Mouse (Mus musculus): ENCODE measurements at regions not wholly inside any gene's neighbourhood (a gene's known extent, or its start where the extent isn't known, plus 50 kb on each side); places are given as distances from the start of the nearest gene placed in this dataset.

GRCm38 (mm10) chr8:90013755-90014154 is 334.4 kb downstream of the Tox3 start:
- Histone ChIP-seq H3K9me3 (ENCODE audit: low read length) (no peaks in the 10 kb centered on the region), H3K4me2 (ENCODE audit: low read depth) (no peak overlapping the region), H3K27me3 (ENCODE audit: insufficient read depth, low read length) (no peaks in the 10 kb centered on the region), H3K4me1 (ENCODE audit: insufficient read depth) (no peaks in the 10 kb centered on the region), H3K4me3 (ENCODE audit: low read depth, low read length) (no peak overlapping the region), H3K9ac (no peak overlapping the region), H3K27ac (ENCODE audit: low read depth, low read length) (no peak overlapping the region), H3K36me3 (ENCODE audit: insufficient read depth) (no peaks in the 10 kb centered on the region)
- no peak for TF ChIP-seq CTCF (IDR thresholded peaks at IDR 0.05; ENCODE audit: low read depth)
- no peak for DNase-seq
- ATAC-seq: no peak
- WGBS: 88% methylated on average over 2 of the region's 2 CpGs

GRCm38 (mm10) chr8:90011682-90012409 is 336.3 kb downstream of the Tox3 start:
- TF ChIP-seq CTCF (IDR thresholded peaks at IDR 0.05; ENCODE audit: low read depth): no peak
- Histone ChIP-seq H3K4me3 (ENCODE audit: low read depth, low read length) (no peak overlapping the region), H3K9ac (no peak overlapping the region), H3K9me3 (ENCODE audit: low read length) (no peaks in the 10 kb centered on the region), H3K36me3 (ENCODE audit: insufficient read depth) (no peaks in the 10 kb centered on the region), H3K4me1 (ENCODE audit: insufficient read depth) (no peaks in the 10 kb centered on the region), H3K4me2 (ENCODE audit: low read depth) (no peak overlapping the region), H3K27me3 (ENCODE audit: insufficient read depth, low read length) (no peaks in the 10 kb centered on the region), H3K27ac (ENCODE audit: low read depth, low read length) (no peak overlapping the region)
- WGBS: 84% methylated on average over 6 of the region's 6 CpGs
- no peak for ATAC-seq
- no peak for DNase-seq

GRCm38 (mm10) chr8:90009431-90009830 is 338.7 kb downstream of the Tox3 start:
- Histone ChIP-seq H3K36me3 (ENCODE audit: insufficient read depth) (no peaks in the 10 kb centered on the region), H3K9me3 (ENCODE audit: low read length) (no peaks in the 10 kb centered on the region), H3K4me1 (ENCODE audit: insufficient read depth) (no peaks in the 10 kb centered on the region), H3K27ac (ENCODE audit: low read depth, low read length) (no peak overlapping the region), H3K27me3 (ENCODE audit: insufficient read depth, low read length) (no peaks in the 10 kb centered on the region), H3K4me2 (ENCODE audit: low read depth) (no peak overlapping the region), H3K9ac (no peak overlapping the region), H3K4me3 (ENCODE audit: low read depth, low read length) (no peak overlapping the region)
- WGBS: 75% methylated on average over 1 of the region's 1 CpGs
- DNase-seq (no peak), ATAC-seq (no peak)
- no peak for TF ChIP-seq CTCF (IDR thresholded peaks at IDR 0.05; ENCODE audit: low read depth)

GRCm38 (mm10) chr8:90000899-90001640 is 347.1 kb downstream of the Tox3 start:
- H3K27me3 ChIP-seq (ENCODE audit: insufficient read depth, low read length): no peaks in the 10 kb centered on the region
- 0 out of 2 replicates have a peak, but pooled peaks cover 6% of the 10 kb centered on the region for H3K4me1 ChIP-seq (ENCODE audit: insufficient read depth)
- H3K9ac ChIP-seq: no peak overlapping the region
- no peak overlapping the region for H3K4me3 ChIP-seq (ENCODE audit: low read depth, low read length)
- TF ChIP-seq CTCF (IDR thresholded peaks at IDR 0.05; ENCODE audit: low read depth): peak; percentile 98
- ATAC-seq: peak; percentile 12; the same call in 1 of the 2 replicates
- H3K36me3 ChIP-seq (ENCODE audit: insufficient read depth): no peaks in the 10 kb centered on the region
- DNase-seq: peak; percentile 92
- no peaks in the 10 kb centered on the region for H3K9me3 ChIP-seq (ENCODE audit: low read length)
- H3K27ac ChIP-seq (ENCODE audit: low read depth, low read length): no peak overlapping the region
- WGBS: 16% methylated on average over 15 of the region's 15 CpGs
- H3K4me2 ChIP-seq (ENCODE audit: low read depth): no peak overlapping the region

- no peak overlapping the region for H3K4me3 ChIP-seq (ENCODE audit: low read depth, low read length)
- WGBS: 57% methylated on average over 4 of the region's 4 CpGs
- no peak overlapping the region for H3K4me2 ChIP-seq (ENCODE audit: low read depth)
- no peaks in the 10 kb centered on the region for H3K36me3 ChIP-seq (ENCODE audit: insufficient read depth)
- no peak overlapping the region for H3K9ac ChIP-seq
- DNase-seq: no peak
- H3K27me3 ChIP-seq (ENCODE audit: insufficient read depth, low read length): no peaks in the 10 kb centered on the region
- H3K27ac ChIP-seq (ENCODE audit: low read depth, low read length): no peak overlapping the region
- ATAC-seq: no peak
- no peaks in the 10 kb centered on the region for H3K4me1 ChIP-seq (ENCODE audit: insufficient read depth)
- H3K9me3 ChIP-seq (ENCODE audit: low read length): no peaks in the 10 kb centered on the region
- no peak for TF ChIP-seq CTCF (IDR thresholded peaks at IDR 0.05; ENCODE audit: low read depth)
Observed at GRCm38 (mm10) chr8:89993743-89994142, 354.4 kb downstream of the Tox3 start.

- Histone ChIP-seq H3K27ac (ENCODE audit: low read depth, low read length) (no peak overlapping the region), H3K4me3 (ENCODE audit: low read depth, low read length) (no peak overlapping the region), H3K4me2 (ENCODE audit: low read depth) (no peak overlapping the region), H3K27me3 (ENCODE audit: insufficient read depth, low read length) (no peaks in the 10 kb centered on the region), H3K9me3 (ENCODE audit: low read length) (no peaks in the 10 kb centered on the region), H3K4me1 (ENCODE audit: insufficient read depth) (no peaks in the 10 kb centered on the region; the same call in 1 of the 2 replicates), H3K9ac (no peak overlapping the region), H3K36me3 (ENCODE audit: insufficient read depth) (no peaks in the 10 kb centered on the region)
- TF ChIP-seq CTCF (IDR thresholded peaks at IDR 0.05; ENCODE audit: low read depth): peak; percentile 19; the same call in 1 of the 2 replicates
- ATAC-seq (no peak), DNase-seq (no peak)
- WGBS: 92% methylated on average over 2 of the region's 2 CpGs
Observed at GRCm38 (mm10) chr8:89983859-89984258, 364.3 kb downstream of the Tox3 start.

GRCm38 (mm10) chr8:89982551-89982950 is 365.6 kb downstream of the Tox3 start:
- Histone ChIP-seq H3K27me3 (ENCODE audit: insufficient read depth, low read length) (no peaks in the 10 kb centered on the region), H3K27ac (ENCODE audit: low read depth, low read length) (no peak overlapping the region), H3K4me2 (ENCODE audit: low read depth) (no peak overlapping the region), H3K9ac (no peak overlapping the region), H3K36me3 (ENCODE audit: insufficient read depth) (no peaks in the 10 kb centered on the region), H3K4me3 (ENCODE audit: low read depth, low read length) (no peak overlapping the region), H3K9me3 (ENCODE audit: low read length) (no peaks in the 10 kb centered on the region), H3K4me1 (ENCODE audit: insufficient read depth) (no peaks in the 10 kb centered on the region; the same call in 1 of the 2 replicates)
- 54% methylated on average over 2 of the region's 2 CpGs for WGBS
- TF ChIP-seq CTCF (IDR thresholded peaks at IDR 0.05; ENCODE audit: low read depth): no peak
- no peak for DNase-seq
- no peak for ATAC-seq

All from forebrain, postnatal 0 days (tissue).